Mouse (Mus musculus) MEL (cell line): Measurements from ENCODE around the gene Inpp5d. TPM values are rescaled to one million over a fixed set of nuclear protein-coding genes. Genes with fewer than 3 reads are reported as not detected.
A peak's percentile ranks its signal among the peaks of the same experiment; 100 is the strongest.

Experiments
- DNase-seq: peaks from one replicate; pipeline ENCODE4 v3.0.0; 2011; ENCODE audit warnings: low read depth, low spot score
- H3K27ac ChIP-seq: 2 replicates; pipeline ENCODE4 v1.5.1; 2012; ENCODE audit warnings: low read depth, mild to moderate bottlenecking, control low read depth, low read length, moderate library complexity; ENCODE audit not compliant: control insufficient read depth
- H3K27me3 ChIP-seq, 2 experiments: fragments of 150-350 bp in 1 of 2; sonication (generic) in 1 of 2; 2 replicates each; pipeline ENCODE4 v1.6.1; 2012; ENCODE audit warnings: low read length in 2 of 2, mild to moderate bottlenecking in 2 of 2, improper control_type of control experiment in 1 of 2, moderate library complexity in 1 of 2; ENCODE audit not compliant: insufficient read depth in 2 of 2, control insufficient read depth in 1 of 2
- H3K36me3 ChIP-seq, 2 experiments: 2 replicates each; pipeline ENCODE4 v1.6.1; 2012 to 2014; ENCODE audit warnings: low read length in 2 of 2, improper control_type of control experiment in 1 of 2, inconsistent platforms in 1 of 2, mild to moderate bottlenecking in 1 of 2; ENCODE audit not compliant: insufficient read depth in 2 of 2, control insufficient read depth in 1 of 2
- H3K4me1 ChIP-seq, 2 experiments: fragments of 150-350 bp in 1 of 2; sonication (generic) in 1 of 2; 2 replicates each; pipeline ENCODE4 v1.6.1; 2012; ENCODE audit warnings: low read length in 2 of 2, improper control_type of control experiment in 1 of 2, mild to moderate bottlenecking in 1 of 2; ENCODE audit not compliant: insufficient read depth in 2 of 2, control insufficient read depth in 1 of 2
- H3K4me3 ChIP-seq, 2 experiments: fragments of 150-350 bp in 1 of 2; sonication (generic) in 1 of 2; 2 replicates each; pipeline ENCODE4 v1.5.1; 2012; ENCODE audit warnings: low read depth in 2 of 2, low read length in 2 of 2, mild to moderate bottlenecking in 2 of 2, moderate library complexity in 2 of 2, control low read depth in 1 of 2, improper control_type of control experiment in 1 of 2; ENCODE audit not compliant: control insufficient read depth in 1 of 2, insufficient read depth in 1 of 2
- H3K79me2 ChIP-seq: 2 replicates; pipeline ENCODE4 v1.6.1; 2012; ENCODE audit warnings: mild to moderate bottlenecking, low read length, moderate library complexity; ENCODE audit not compliant: control insufficient read depth, poor library complexity, insufficient read depth
- H3K9ac ChIP-seq: 2 replicates; pipeline ENCODE4 v1.6.1; 2012; ENCODE audit warnings: low read depth, mild to moderate bottlenecking, control low read depth, low read length, moderate library complexity; ENCODE audit not compliant: control insufficient read depth, poor library complexity, severe bottlenecking
- H3K9me3 ChIP-seq: fragments of 150-350 bp; sonication (generic); replicated peaks from 2 replicates; pipeline ENCODE4 v1.6.1; 2012; ENCODE audit warnings: mild to moderate bottlenecking, low read length, improper control_type of control experiment, moderate library complexity; ENCODE audit not compliant: insufficient read depth
- CHD1 ChIP-seq: IDR thresholded peaks from 2 replicates; pipeline ENCODE4 v1.6.1; 2012; ENCODE audit warnings: low read depth, mild to moderate bottlenecking, inconsistent platforms, low read length, improper control_type of control experiment
- CHD2 ChIP-seq: IDR thresholded peaks from 2 replicates; pipeline ENCODE4 v1.6.1; 2011; ENCODE audit warnings: low read length, improper control_type of control experiment
- CTCF ChIP-seq, 3 experiments: IDR thresholded peaks in 2 of 3; conservative IDR thresholded peaks in 1 of 3; 2 replicates each; pipeline ENCODE4 v1.5.1; 2011 to 2012; ENCODE audit warnings: low read length in 3 of 3, low read depth in 2 of 3, mild to moderate bottlenecking in 2 of 3, improper control_type of control experiment in 1 of 3, inconsistent platforms in 1 of 3, mixed read lengths in 1 of 3, moderate library complexity in 1 of 3; ENCODE audit not compliant: control insufficient read depth in 1 of 3, insufficient read depth in 1 of 3, poor library complexity in 1 of 3, severe bottlenecking in 1 of 3
- ELF1 ChIP-seq: IDR thresholded peaks from 2 replicates; pipeline ENCODE4 v1.6.1; 2014; ENCODE audit warnings: low read depth, mild to moderate bottlenecking, inconsistent platforms, low read length, improper control_type of control experiment, moderate library complexity
- EP300 ChIP-seq, 2 experiments: IDR thresholded peaks; 2 replicates each; pipeline ENCODE4 v1.6.1; 2011; ENCODE audit warnings: improper control_type of control experiment in 2 of 2, low read length in 2 of 2, low read depth in 1 of 2, mild to moderate bottlenecking in 1 of 2
- GATA1 ChIP-seq: IDR thresholded peaks from 2 replicates; pipeline ENCODE4 v1.6.1; 2011; ENCODE audit warnings: low read depth, low read length, improper control_type of control experiment
- JUND ChIP-seq: IDR thresholded peaks from 2 replicates; pipeline ENCODE4 v1.6.1; 2011; ENCODE audit warnings: low read depth, mild to moderate bottlenecking, improper control_type of control experiment, low read length
- MAFK ChIP-seq: IDR thresholded peaks from 2 replicates; pipeline ENCODE4 v1.6.1; 2011; ENCODE audit warnings: low read depth, mild to moderate bottlenecking, low read length, improper control_type of control experiment, borderline replicate concordance
- MAX ChIP-seq: IDR thresholded peaks from 2 replicates; pipeline ENCODE4 v1.6.1; 2011; ENCODE audit warnings: low read length, improper control_type of control experiment
- MAZ ChIP-seq: IDR thresholded peaks from 2 replicates; pipeline ENCODE4 v1.6.1; 2012; ENCODE audit warnings: low read depth, mild to moderate bottlenecking, inconsistent platforms, low read length, improper control_type of control experiment
- MEF2A ChIP-seq: IDR thresholded peaks from 2 replicates; pipeline ENCODE4 v1.6.1; 2014; ENCODE audit warnings: low read depth, mild to moderate bottlenecking, inconsistent platforms, low read length, improper control_type of control experiment; ENCODE audit not compliant: poor library complexity, insufficient replicate concordance, severe bottlenecking; ENCODE audit errors: extremely low read depth
- MYB ChIP-seq: IDR thresholded peaks from 2 replicates; pipeline ENCODE4 v1.6.1; 2011; ENCODE audit warnings: mild to moderate bottlenecking, low read depth, low read length, improper control_type of control experiment
- MYC ChIP-seq: IDR thresholded peaks from 2 replicates; pipeline ENCODE4 v1.6.1; 2011; ENCODE audit warnings: low read depth, mild to moderate bottlenecking, low read length, improper control_type of control experiment, moderate library complexity
- NRF1 ChIP-seq: IDR thresholded peaks from 2 replicates; pipeline ENCODE4 v1.6.1; 2014; ENCODE audit warnings: low read depth, mild to moderate bottlenecking, inconsistent platforms, low read length, improper control_type of control experiment, moderate library complexity; ENCODE audit not compliant: poor library complexity, insufficient read depth, severe bottlenecking
- POLR2A ChIP-seq, 2 experiments: IDR thresholded peaks; 2 replicates each; pipeline ENCODE4 v1.6.1; 2011 to 2012; ENCODE audit warnings: low read length in 2 of 2, mild to moderate bottlenecking in 2 of 2, control low read depth in 1 of 2, improper control_type of control experiment in 1 of 2, low read depth in 1 of 2, moderate library complexity in 1 of 2; ENCODE audit not compliant: control insufficient read depth in 1 of 2, insufficient read depth in 1 of 2, poor library complexity in 1 of 2
- POLR2AphosphoS2 ChIP-seq: IDR thresholded peaks from 2 replicates; pipeline ENCODE4 v1.6.1; 2011; ENCODE audit warnings: low read length, improper control_type of control experiment
- RAD21 ChIP-seq: IDR thresholded peaks from 2 replicates; pipeline ENCODE4 v1.6.1; 2011; ENCODE audit warnings: mild to moderate bottlenecking, low read depth, low read length, improper control_type of control experiment
- RCOR1 ChIP-seq: IDR thresholded peaks from 2 replicates; pipeline ENCODE4 v1.6.1; 2012; ENCODE audit warnings: low read depth, mild to moderate bottlenecking, inconsistent platforms, low read length, improper control_type of control experiment
- SIN3A ChIP-seq: IDR thresholded peaks from 2 replicates; pipeline ENCODE4 v1.6.1; 2012; ENCODE audit warnings: low read length, improper control_type of control experiment, inconsistent platforms
- TAL1 ChIP-seq: IDR thresholded peaks from 2 replicates; pipeline ENCODE4 v1.6.1; 2012; ENCODE audit warnings: mild to moderate bottlenecking, inconsistent platforms, low read length, moderate library complexity, mixed read lengths
- USF2 ChIP-seq, 2 experiments: IDR thresholded peaks; 2 replicates each; pipeline ENCODE4 v1.6.1; 2011 to 2012; ENCODE audit warnings: improper control_type of control experiment in 2 of 2, low read length in 2 of 2, borderline replicate concordance in 1 of 2, inconsistent platforms in 1 of 2, low read depth in 1 of 2, mild to moderate bottlenecking in 1 of 2; ENCODE audit not compliant: insufficient read depth in 1 of 2
- ZKSCAN1 ChIP-seq: IDR thresholded peaks from 2 replicates; pipeline ENCODE4 v1.6.1; 2012; ENCODE audit warnings: low read depth, mild to moderate bottlenecking, inconsistent platforms, low read length, improper control_type of control experiment, moderate library complexity
- ZNF384 ChIP-seq: IDR thresholded peaks from 2 replicates; pipeline ENCODE4 v1.6.1; 2012; ENCODE audit warnings: low read depth, mild to moderate bottlenecking, inconsistent platforms, low read length, improper control_type of control experiment
- polyA plus RNA-seq, 2 experiments: library from polyadenylated mRNA; stranded (reverse) in 1 of 2; unstranded in 1 of 2; fragments of >175 nt in 1 of 2; fragments of >200 nt in 1 of 2; gene quantifications; 2 replicates each; pipeline versions ENCODE4 v1.2.1 to v1.2.4; 2012; ENCODE audit warnings: low replicate concordance in 2 of 2, low read depth in 1 of 2; ENCODE audit not compliant: insufficient read length in 2 of 2, insufficient read depth in 1 of 2, missing spikeins in 1 of 2
- total RNA-seq: library from RNA; depleted of rRNA; stranded (reverse); fragments of 300-350 nt; gene quantifications from 2 replicates; pipeline ENCODE4 v1.2.3, GENCODE M21; 2012

The Inpp5d gene
- total and polyA plus RNA-seq, 3 experiments, result 69.4 to 71.3 TPM; not detected in 1

DNA sequence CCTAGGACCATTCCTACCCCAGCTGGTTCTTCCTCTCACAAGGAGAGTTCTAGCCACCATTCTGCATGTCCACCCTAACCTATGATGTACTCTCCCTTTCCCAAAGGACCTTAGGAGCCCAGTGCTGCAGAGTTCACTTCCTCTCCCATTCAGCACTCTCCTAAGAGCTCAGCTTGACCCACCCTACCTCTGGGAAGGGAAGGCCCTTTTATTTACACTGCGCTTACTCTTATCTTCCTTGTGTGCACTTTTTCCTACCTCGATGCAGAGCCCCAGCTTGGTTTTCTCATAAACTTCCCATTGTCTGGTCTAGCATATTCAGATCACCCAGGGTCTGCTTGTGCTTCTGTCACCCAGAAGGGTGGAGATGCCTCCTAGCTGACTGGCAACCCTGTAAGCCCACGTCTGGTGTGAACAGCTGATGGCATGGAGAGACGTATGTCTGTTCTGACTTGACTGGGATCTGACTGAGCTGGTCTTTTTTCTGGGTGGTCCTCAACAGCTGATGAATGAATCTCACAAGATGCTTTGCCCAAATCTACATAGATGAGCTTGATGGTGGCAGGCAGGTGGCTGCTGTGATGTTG, 29.2 kb downstream of the Inpp5d start:
- Histone ChIP-seq H3K79me2 (peaks cover 9% of the 10 kb centered on the region), H3K27ac (peak overlapping the region; percentile 21), H3K4me1 (peaks cover 31 to 59% of the 10 kb centered on the region in 2 experiments), H3K27me3 (no peaks in the 10 kb centered on the region), H3K4me3 (no peak overlapping the region), H3K9me3 (no peaks in the 10 kb centered on the region), H3K9ac (no peak overlapping the region), H3K36me3 (peaks cover 0 to 71% of the 10 kb centered on the region in 2 experiments; a peak in 2 of 4 replicates)
- no peak for DNase-seq
- TF ChIP-seq SIN3A, result 0 out of 2 replicates have a peak, but pooled peaks have one; percentile 3
- TF ChIP-seq POLR2A (IDR thresholded peaks at IDR 0.05; ENCODE audit: control insufficient read depth in 1 of 2, insufficient read depth in 1 of 2, low read depth in 1 of 2, low read length in 2 of 2, poor library complexity in 1 of 2), result no peak
- TF ChIP-seq RAD21, result no peak
- TF ChIP-seq MAFK, result no peak
- TF ChIP-seq MEF2A, result no peak
- no peak for TF ChIP-seq CHD2
- 0 out of 2 replicates have a peak, but pooled peaks have one; percentile 5 for TF ChIP-seq GATA1
- TF ChIP-seq CTCF (IDR thresholded peaks at IDR 0.05 in 2 of 3, conservative IDR thresholded peaks at IDR 0.05 in 1 of 3; ENCODE audit: control insufficient read depth in 1 of 3, insufficient read depth in 1 of 3, low read depth in 2 of 3, low read length in 3 of 3, poor library complexity in 1 of 3, severe bottlenecking in 1 of 3), result no peak
- no peak for TF ChIP-seq MAZ
- no peak for TF ChIP-seq EP300 (IDR thresholded peaks at IDR 0.05; ENCODE audit: low read depth in 1 of 2, low read length in 2 of 2)
- no peak for TF ChIP-seq CHD1

DNA sequence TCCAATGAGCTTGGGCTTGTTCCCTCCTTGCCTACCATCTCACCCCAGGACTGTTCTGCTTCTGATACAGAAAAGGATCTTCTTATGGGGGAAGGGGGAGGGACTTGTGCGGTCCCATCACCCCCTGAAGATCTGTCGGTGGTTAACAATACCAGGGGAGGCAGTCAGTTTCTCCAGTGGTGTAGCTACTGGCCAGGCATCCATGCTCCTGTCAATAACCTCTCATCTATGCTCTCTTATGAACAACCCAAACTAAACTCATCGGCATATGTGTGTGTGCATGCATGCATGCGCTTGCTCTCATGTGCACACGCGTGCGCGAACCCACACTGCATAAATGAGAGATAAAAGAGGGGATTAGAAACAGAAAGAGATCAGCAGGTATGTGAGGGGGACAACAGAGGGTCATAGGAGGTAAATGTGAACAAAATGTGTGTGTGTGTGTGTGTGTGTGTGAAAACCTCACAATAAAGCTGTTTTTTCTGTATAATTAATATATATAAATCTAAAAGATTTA, 29.9 kb downstream of the Inpp5d start:
- TF ChIP-seq MYC (no peak), MEF2A (no peak), USF2 (IDR thresholded peaks at IDR 0.05; ENCODE audit: borderline replicate concordance in 1 of 2, insufficient read depth in 1 of 2, low read depth in 1 of 2, low read length in 2 of 2) (no peak), TAL1 (no peak), MYB (no peak; the same call in 1 of the 2 replicates), RCOR1 (no peak), GATA1 (no peak), ELF1 (no peak), JUND (no peak), ZNF384 (no peak), SIN3A (no peak), NRF1 (no peak), ZKSCAN1 (no peak), CHD2 (no peak), MAX (no peak), POLR2AphosphoS2 (no peak), EP300 (IDR thresholded peaks at IDR 0.05; ENCODE audit: low read depth in 1 of 2, low read length in 2 of 2) (no peak)
- no peak overlapping the region; the same call in 1 of the 2 replicates for H3K9ac ChIP-seq
- H3K27ac ChIP-seq, result peak overlapping the region; percentile 34; the same call in 1 of the 2 replicates
- H3K4me1 ChIP-seq, result peaks cover 27 to 56% of the 10 kb centered on the region in 2 experiments
- H3K36me3 ChIP-seq, result peaks cover 0 to 64% of the 10 kb centered on the region in 2 experiments; a peak in 2 of 4 replicates
- H3K79me2 ChIP-seq, result peaks cover 9% of the 10 kb centered on the region
- DNase-seq, result no peak
- H3K9me3 ChIP-seq, result no peaks in the 10 kb centered on the region
- H3K4me3 ChIP-seq, result no peak overlapping the region
- H3K27me3 ChIP-seq, result no peaks in the 10 kb centered on the region
